Mouse (Mus musculus) kidney, adult 11 months (tissue): ENCODE data around the gene Ccdc12.
A peak's percentile ranks its signal among the peaks of the same experiment; 100 is the strongest.

Source experiments
- DNase-seq: peaks from one replicate; pipeline ENCODE4 v3.0.0; 2022

Gene Ccdc12

GRCm38 (mm10) chr9:110711532-110711931, 55.2 kb downstream of the Ccdc12 start:
- peak; percentile 63 for DNase-seq

- DNase-seq = no peak
Measured at GRCm38 (mm10) chr9:110711996-110712395, 55.7 kb downstream of the Ccdc12 start.

- no peak for DNase-seq
Measured at GRCm38 (mm10) chr9:110712545-110712944, 56.2 kb downstream of the Ccdc12 start.

GRCm38 (mm10) chr9:110713389-110713788, 57.1 kb downstream of the Ccdc12 start:
- DNase-seq = no peak

- DNase-seq = no peak
Measured at GRCm38 (mm10) chr9:110715426-110715825, 59.1 kb downstream of the Ccdc12 start.

GRCm38 (mm10) chr9:110716775-110717174, 60.5 kb downstream of the Ccdc12 start:
- DNase-seq = peak; percentile 59

- DNase-seq = no peak
Measured at GRCm38 (mm10) chr9:110718071-110718470, 61.8 kb downstream of the Ccdc12 start.

- DNase-seq = peak; percentile 30
Measured at GRCm38 (mm10) chr9:110718810-110719209, 62.5 kb downstream of the Ccdc12 start.

GRCm38 (mm10) chr9:110719977-110720376, 63.7 kb downstream of the Ccdc12 start:
- DNase-seq = peak; percentile 24

GRCm38 (mm10) chr9:110722060-110722459, 65.8 kb downstream of the Ccdc12 start:
- no peak for DNase-seq

GRCm38 (mm10) chr9:110725721-110726135, 69.4 kb downstream of the Ccdc12 start:
- peak; percentile 74 for DNase-seq

- DNase-seq = no peak
Measured at GRCm38 (mm10) chr9:110726867-110727266, 70.6 kb downstream of the Ccdc12 start.

- DNase-seq = peak; percentile 30
Measured at GRCm38 (mm10) chr9:110729841-110730240, 73.5 kb downstream of the Ccdc12 start.

GRCm38 (mm10) chr9:110731859-110732258, 75.6 kb downstream of the Ccdc12 start:
- DNase-seq = no peak

GRCm38 (mm10) chr9:110732623-110733022, 76.3 kb downstream of the Ccdc12 start:
- DNase-seq = peak; percentile 91

- DNase-seq = no peak
Measured at GRCm38 (mm10) chr9:110733102-110733501, 76.8 kb downstream of the Ccdc12 start.

GRCm38 (mm10) chr9:110734154-110734553, 77.9 kb downstream of the Ccdc12 start:
- DNase-seq = no peak

GRCm38 (mm10) chr9:110736362-110736761, 80.1 kb downstream of the Ccdc12 start:
- DNase-seq = peak; percentile 58

GRCm38 (mm10) chr9:110738054-110738453, 81.8 kb downstream of the Ccdc12 start:
- peak; percentile 31 for DNase-seq

- DNase-seq = peak; percentile 49
Measured at GRCm38 (mm10) chr9:110739961-110740360, 83.7 kb downstream of the Ccdc12 start.

GRCm38 (mm10) chr9:110741711-110742294, 85.5 kb downstream of the Ccdc12 start, which contains the start of gene Myl3:
Myl3 (plus strand) TSS chr9:110741861.
- no peak for DNase-seq

- peak; percentile 16 for DNase-seq
Measured at GRCm38 (mm10) chr9:110742295-110742950, 86.1 kb downstream of the Ccdc12 start.

- DNase-seq = peak; percentile 19
Measured at GRCm38 (mm10) chr9:110742951-110743455, 86.7 kb downstream of the Ccdc12 start.
